Mouse (Mus musculus) stomach, embryonic 16.5 days (tissue): ENCODE data around the gene Gin1. TPM values are rescaled to one million over a fixed set of nuclear protein-coding genes. Genes with fewer than 3 reads are reported as not detected.

ENCODE experiments used
- ATAC-seq: fragments of 200-750 bp; cut with Nextera tagmentation; 2 replicates; pipeline ENCODE4 v1.8.0; 2017; ENCODE audit warnings: moderate number of reproducible peaks, moderate TSS enrichment; ENCODE audit not compliant: insufficient read depth, low FRiP score
- H3K27ac ChIP-seq: fragments of 300-500 bp; sonication (generic); 2 replicates; pipeline ENCODE4 v1.5.1; 2014; ENCODE audit warnings: low read length
- H3K27me3 ChIP-seq: fragments of 300-500 bp; sonication (generic); 2 replicates; pipeline ENCODE4 v1.6.1; 2014; ENCODE audit warnings: low read length, control low read depth, mixed read lengths; ENCODE audit not compliant: control insufficient read depth, insufficient read depth
- H3K36me3 ChIP-seq: fragments of 300-500 bp; sonication (generic); 2 replicates; pipeline ENCODE4 v1.6.1; 2014; ENCODE audit warnings: low read length; ENCODE audit not compliant: control insufficient read depth, insufficient read depth
- H3K4me1 ChIP-seq: fragments of 300-500 bp; sonication (generic); 2 replicates; pipeline ENCODE4 v1.6.1; 2014; ENCODE audit warnings: low read length, control low read depth, mixed read lengths; ENCODE audit not compliant: control insufficient read depth, insufficient read depth
- H3K4me2 ChIP-seq: fragments of 300-500 bp; sonication (generic); 2 replicates; pipeline ENCODE4 v1.6.1; 2014; ENCODE audit warnings: low read depth, low read length, mixed read lengths
- H3K4me3 ChIP-seq: fragments of 300-500 bp; sonication (generic); replicated peaks from 2 replicates; pipeline ENCODE4 v1.5.1; 2014; ENCODE audit warnings: mild to moderate bottlenecking, low read length
- H3K9ac ChIP-seq: fragments of 300-500 bp; sonication (generic); 2 replicates; pipeline ENCODE4 v1.6.1; 2014; ENCODE audit warnings: low read length
- H3K9me3 ChIP-seq: fragments of 300-500 bp; sonication (generic); replicated peaks from 2 replicates; pipeline ENCODE4 v1.6.1; 2016; ENCODE audit warnings: low read length, control low read depth; ENCODE audit not compliant: control insufficient read depth
- WGBS: fragments of 180-500 bp; shearing (Covaris S2); extraction: QIAGEN DNeasy Blood & Tissue Kit; methylation state at CpG from one replicate; pipeline ENCODE4 v1.1.7; 2014; 5-methylcytosine and 5-hydroxymethylcytosine counted together
- polyA plus RNA-seq: library from polyadenylated mRNA; unstranded; fragments of >200 nt; fragmentation: Nextera tagmentation; extraction: Ambion mirVana; gene quantifications from 2 replicates; pipeline ENCODE4 v1.2.1, GENCODE M21; 2015

The Gin1 gene
- polyA plus RNA-seq, result 15.1 and 16.6 TPM in 2 replicates

DNA sequence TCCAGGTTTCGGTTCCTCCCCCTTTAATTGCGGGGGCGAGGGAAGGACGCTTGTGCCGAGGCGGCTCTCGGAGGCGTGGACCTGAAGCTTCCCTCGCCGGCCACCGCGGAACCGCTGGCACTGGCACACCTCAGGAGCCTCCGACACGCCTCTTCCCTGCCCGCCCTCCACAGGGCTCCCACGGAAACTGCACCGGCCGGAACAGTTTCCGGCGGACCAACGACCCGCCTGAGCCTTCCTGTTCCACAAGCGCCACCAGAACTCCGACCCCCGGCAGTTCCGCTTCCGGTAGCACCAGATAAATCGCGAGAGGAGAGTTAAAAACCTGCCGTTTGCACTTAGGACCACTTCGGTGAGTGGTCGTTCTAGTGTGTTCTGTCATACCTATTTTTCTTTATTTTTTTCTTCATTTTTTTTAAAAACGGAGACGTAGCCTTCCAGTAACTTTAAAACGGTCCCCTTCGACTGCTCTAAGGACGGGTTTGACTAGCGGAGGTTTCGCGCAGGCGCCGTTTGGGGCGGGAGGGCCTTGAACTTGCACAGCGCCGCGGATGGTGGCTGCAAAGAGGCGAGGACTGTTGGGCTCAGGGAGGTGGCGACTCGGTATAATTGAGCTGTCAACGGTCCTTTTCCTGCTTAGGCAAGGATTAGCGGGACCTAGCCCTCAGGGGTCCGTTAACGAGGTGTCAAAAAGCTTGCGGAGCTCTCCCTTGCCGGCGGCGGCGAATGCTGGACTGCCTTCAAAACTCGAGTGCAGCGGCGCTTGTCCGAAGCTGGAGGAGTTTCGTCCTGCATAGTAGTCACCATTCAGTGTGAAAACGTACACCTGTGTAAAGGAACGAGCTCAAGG, at the start of gene Gin1, which contains the start of gene Ppip5k2:
Gene Gin1 (plus strand): TSS at position 269 of the 850 bp plus-strand sequence.
Gene Ppip5k2 (minus strand): TSS at position 508 of the 850 bp plus-strand sequence.
- Histone ChIP-seq H3K36me3 (no peaks in the 10 kb centered on the region), H3K4me2 (peak within 1 kb of the TSS; percentile 72), H3K4me3 (peak within 1 kb of the TSS; percentile 99), H3K4me1 (peaks cover 8% of the 10 kb centered on the region; the same call in 1 of the 2 replicates), H3K9me3 (no peaks in the 10 kb centered on the region), H3K9ac (peak within 1 kb of the TSS; percentile 90), H3K27me3 (no peaks in the 10 kb centered on the region), H3K27ac (peak within 1 kb of the TSS; percentile 94)
- under 1% methylated on average over 66 of the region's 66 CpGs for WGBS
- peak; percentile 100 for ATAC-seq

DNA sequence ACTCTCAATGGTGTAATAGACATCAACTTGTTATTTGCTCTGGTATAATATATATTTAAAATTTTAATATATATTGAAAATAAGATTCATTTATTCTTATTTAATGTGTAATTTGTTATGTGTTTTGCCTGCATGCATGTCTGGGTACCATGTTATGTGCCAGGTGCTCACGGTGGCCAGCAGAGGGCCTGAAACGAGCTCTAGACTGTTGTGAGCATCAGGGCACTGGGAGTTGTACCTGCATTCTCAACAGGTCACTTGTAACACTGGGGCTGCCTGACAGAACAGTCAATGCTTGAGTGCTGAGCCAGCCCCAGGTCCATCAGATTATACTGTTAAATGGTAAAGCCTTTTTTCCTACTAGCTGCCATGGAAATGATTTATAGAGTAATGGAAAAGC, 43.2 kb upstream of the Gin1 start:
- H3K9ac ChIP-seq, result no peak overlapping the region
- no peaks in the 10 kb centered on the region for H3K9me3 ChIP-seq
- H3K36me3 ChIP-seq, result no peaks in the 10 kb centered on the region; the same call in 1 of the 2 replicates
- no peaks in the 10 kb centered on the region for H3K27me3 ChIP-seq
- H3K4me2 ChIP-seq, result no peak overlapping the region
- H3K27ac ChIP-seq, result no peak overlapping the region
- H3K4me1 ChIP-seq, result no peaks in the 10 kb centered on the region
- ATAC-seq, result no peak
- no peak overlapping the region for H3K4me3 ChIP-seq
- WGBS, result 71% methylated on average over 2 of the region's 2 CpGs

DNA sequence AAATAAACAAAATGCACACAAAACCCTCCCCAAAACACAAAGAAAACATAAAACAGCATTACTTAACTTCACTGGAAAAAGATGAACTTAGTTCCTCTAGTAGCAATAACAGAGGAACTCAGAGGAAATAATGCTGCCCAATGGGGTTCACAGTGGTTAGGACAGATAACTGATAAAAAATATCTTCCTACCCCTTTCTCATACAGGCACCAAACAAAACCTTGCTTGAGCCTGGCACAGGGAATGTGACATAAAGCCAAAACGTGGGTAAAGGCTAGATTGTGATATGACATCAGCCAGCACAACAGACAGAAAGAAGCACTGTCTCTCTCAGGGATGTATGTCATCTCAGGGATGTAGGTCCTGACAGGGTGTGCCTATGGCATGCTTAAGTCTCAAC, 40.6 kb upstream of the Gin1 start:
- H3K9ac ChIP-seq, result no peak overlapping the region
- H3K27me3 ChIP-seq, result no peaks in the 10 kb centered on the region
- WGBS, result 82% methylated on average over 1 of the region's 1 CpGs
- H3K4me3 ChIP-seq, result no peak overlapping the region
- no peaks in the 10 kb centered on the region for H3K9me3 ChIP-seq
- no peaks in the 10 kb centered on the region for H3K4me1 ChIP-seq
- no peak overlapping the region for H3K4me2 ChIP-seq
- ATAC-seq, result no peak
- H3K27ac ChIP-seq, result no peak overlapping the region
- H3K36me3 ChIP-seq, result no peaks in the 10 kb centered on the region; the same call in 1 of the 2 replicates

DNA sequence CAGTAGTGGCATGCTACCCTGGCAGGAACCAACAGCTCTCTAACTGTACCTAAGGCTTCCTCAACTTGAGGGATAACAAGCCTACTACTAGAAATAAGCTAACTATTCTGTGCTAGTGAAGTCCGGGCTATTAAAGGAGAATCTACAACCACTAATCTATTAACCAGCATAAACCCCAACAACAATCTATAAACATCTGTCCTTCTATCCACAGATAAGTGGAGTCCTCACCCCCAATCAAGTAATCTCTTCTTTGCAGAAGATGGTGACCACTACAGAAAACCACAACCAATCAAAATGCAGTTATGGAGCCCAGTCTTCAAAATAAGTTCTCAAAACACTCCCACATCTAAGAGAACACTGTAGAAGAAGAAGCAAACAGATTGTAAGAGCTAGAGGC, 26.9 kb upstream of the Gin1 start:
- Histone ChIP-seq H3K4me1 (no peaks in the 10 kb centered on the region), H3K9me3 (no peaks in the 10 kb centered on the region), H3K4me3 (no peak overlapping the region), H3K27me3 (no peaks in the 10 kb centered on the region), H3K9ac (no peak overlapping the region), H3K4me2 (no peak overlapping the region), H3K36me3 (peaks cover 7% of the 10 kb centered on the region; the same call in 1 of the 2 replicates), H3K27ac (no peak overlapping the region)
- WGBS, result 93% methylated on average over 1 of the region's 1 CpGs
- ATAC-seq, result no peak

DNA sequence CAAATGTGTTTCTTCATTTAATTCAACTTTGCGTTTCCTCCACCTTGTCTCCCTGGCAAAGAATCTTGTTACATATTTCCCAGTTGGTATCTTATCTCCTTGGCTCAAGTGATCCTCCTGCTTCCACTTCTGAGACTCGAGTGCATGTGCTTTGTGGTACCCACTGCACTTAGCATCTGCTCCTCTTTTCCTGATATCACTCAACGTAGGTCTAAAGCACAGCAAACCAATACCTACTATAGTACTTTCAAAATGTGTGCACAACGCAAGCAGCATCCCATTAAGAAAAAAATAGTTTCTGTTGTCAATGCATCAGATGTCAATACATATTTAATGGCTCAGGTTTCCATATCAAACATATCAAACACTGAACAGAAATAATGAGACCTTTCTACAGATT, 24.3 kb upstream of the Gin1 start:
- Histone ChIP-seq H3K9ac (no peak overlapping the region), H3K4me2 (no peak overlapping the region), H3K4me1 (no peaks in the 10 kb centered on the region), H3K36me3 (peaks cover 10% of the 10 kb centered on the region; the same call in 1 of the 2 replicates), H3K4me3 (no peak overlapping the region), H3K9me3 (no peaks in the 10 kb centered on the region), H3K27ac (no peak overlapping the region), H3K27me3 (no peaks in the 10 kb centered on the region)
- ATAC-seq, result no peak
- 85% methylated on average over 4 of the region's 4 CpGs for WGBS

DNA sequence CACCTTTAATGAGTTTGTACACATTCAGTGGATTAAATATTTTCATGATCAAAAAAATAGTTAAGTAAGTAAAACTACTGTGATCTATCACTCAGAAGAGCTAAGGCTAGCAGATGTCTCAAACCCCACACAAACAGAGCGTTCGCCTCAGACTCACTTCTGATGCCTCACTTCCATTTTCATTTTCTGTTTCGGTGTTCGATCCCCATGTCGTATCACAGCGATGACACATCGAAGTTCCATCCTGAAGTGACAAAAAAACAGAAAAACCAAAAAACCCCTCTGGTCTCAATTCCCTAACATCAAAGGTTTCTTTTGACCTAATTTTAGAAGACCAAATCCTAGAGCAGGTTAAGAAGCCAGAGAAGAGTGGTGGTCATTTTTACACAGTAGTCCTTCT, 23.7 kb upstream of the Gin1 start:
- H3K27me3 ChIP-seq, result no peaks in the 10 kb centered on the region
- no peak overlapping the region for H3K9ac ChIP-seq
- no peaks in the 10 kb centered on the region for H3K4me1 ChIP-seq
- peaks cover 10% of the 10 kb centered on the region; the same call in 1 of the 2 replicates for H3K36me3 ChIP-seq
- no peak overlapping the region for H3K27ac ChIP-seq
- H3K4me2 ChIP-seq, result no peak overlapping the region
- no peaks in the 10 kb centered on the region for H3K9me3 ChIP-seq
- H3K4me3 ChIP-seq, result no peak overlapping the region
- 93% methylated on average over 7 of the region's 7 CpGs for WGBS
- no peak for ATAC-seq

DNA sequence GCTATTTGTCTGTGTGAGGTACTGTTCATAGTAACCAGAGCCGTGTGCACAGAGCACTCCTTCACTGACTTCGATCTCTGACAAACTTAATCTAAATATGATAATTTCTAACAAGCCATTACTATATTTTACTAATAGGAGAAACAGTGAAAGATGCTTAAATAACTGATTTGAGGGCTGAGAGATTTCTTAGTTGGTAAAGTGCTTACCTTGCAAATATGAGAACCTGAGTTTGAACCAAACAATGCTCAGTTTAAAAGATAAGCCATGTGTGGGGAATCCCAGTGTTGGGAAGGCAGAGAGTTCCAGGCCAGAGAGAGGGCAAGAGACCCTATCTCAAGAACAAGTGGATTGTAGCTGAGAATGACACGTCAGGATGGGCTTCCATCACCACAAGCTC, 21.8 kb upstream of the Gin1 start:
- Histone ChIP-seq H3K4me2 (no peak overlapping the region), H3K4me3 (no peak overlapping the region), H3K36me3 (peaks cover 10% of the 10 kb centered on the region; the same call in 1 of the 2 replicates), H3K4me1 (no peaks in the 10 kb centered on the region), H3K9ac (no peak overlapping the region), H3K27ac (no peak overlapping the region), H3K9me3 (no peaks in the 10 kb centered on the region), H3K27me3 (no peaks in the 10 kb centered on the region)
- 88% methylated on average over 3 of the region's 3 CpGs for WGBS
- ATAC-seq, result no peak

DNA sequence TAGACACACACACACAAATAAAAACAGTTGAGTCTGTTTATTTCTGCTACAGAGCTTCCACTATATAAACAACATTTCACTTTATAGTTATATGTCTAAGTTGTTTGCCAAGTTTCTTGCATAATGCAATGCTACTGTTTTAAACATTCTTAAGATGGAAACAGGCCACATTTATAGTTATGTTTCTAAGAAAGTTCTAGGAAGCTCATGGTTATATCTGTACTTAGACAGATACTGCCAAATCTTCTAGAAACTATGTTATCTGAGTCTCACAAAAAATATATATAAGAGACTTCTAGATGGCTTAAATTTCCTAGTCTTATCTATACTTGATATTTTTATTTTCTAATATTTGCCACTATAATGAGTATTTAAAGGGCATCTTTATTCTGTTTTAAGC, 16.8 kb upstream of the Gin1 start:
- Histone ChIP-seq H3K4me1 (no peaks in the 10 kb centered on the region), H3K27ac (no peak overlapping the region), H3K9me3 (no peaks in the 10 kb centered on the region), H3K4me3 (no peak overlapping the region), H3K9ac (no peak overlapping the region), H3K4me2 (no peak overlapping the region), H3K27me3 (no peaks in the 10 kb centered on the region), H3K36me3 (peaks cover 7% of the 10 kb centered on the region; the same call in 1 of the 2 replicates)
- no peak for ATAC-seq

DNA sequence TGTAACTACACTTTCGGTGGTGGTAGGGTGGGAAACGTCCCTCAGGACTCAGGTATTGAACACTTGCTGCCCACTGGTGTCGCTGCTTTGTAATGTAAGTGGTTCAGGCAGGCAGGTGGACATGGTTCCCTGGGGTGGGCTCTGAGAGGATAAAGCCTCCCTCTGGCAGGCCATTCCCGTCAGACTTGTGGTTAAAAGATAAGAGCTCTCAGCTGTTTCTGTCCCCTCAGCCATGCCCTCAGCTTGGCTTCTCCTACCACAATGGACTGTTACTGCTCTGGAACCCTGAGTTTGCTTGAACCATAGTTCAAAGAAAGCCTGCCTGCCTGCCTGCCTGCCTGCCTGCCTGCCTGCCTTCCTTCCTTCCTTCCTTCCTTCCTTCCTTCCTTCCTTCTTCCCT, 15.6 kb upstream of the Gin1 start:
- Histone ChIP-seq H3K9me3 (no peaks in the 10 kb centered on the region), H3K27ac (no peak overlapping the region), H3K9ac (no peak overlapping the region), H3K4me3 (no peak overlapping the region), H3K36me3 (peaks cover 5% of the 10 kb centered on the region; the same call in 1 of the 2 replicates), H3K4me2 (no peak overlapping the region), H3K27me3 (no peaks in the 10 kb centered on the region), H3K4me1 (no peaks in the 10 kb centered on the region)
- ATAC-seq, result no peak
- 65% methylated on average over 4 of the region's 4 CpGs for WGBS
